Mouse (Mus musculus) retina, postnatal 1 day (tissue): ENCODE measurements around the gene Ephb2.
A peak's percentile ranks its signal among the peaks of the same experiment; 100 is the strongest.

Experiments used
- DNase-seq: peaks from one replicate; pipeline ENCODE4 v3.0.0-alpha.2; 2012

The Ephb2 gene

GRCm38 (mm10) chr4:136757096-136757495, 78.7 kb downstream of the Ephb2 start:
- DNase-seq, result peak; percentile 68

DNA sequence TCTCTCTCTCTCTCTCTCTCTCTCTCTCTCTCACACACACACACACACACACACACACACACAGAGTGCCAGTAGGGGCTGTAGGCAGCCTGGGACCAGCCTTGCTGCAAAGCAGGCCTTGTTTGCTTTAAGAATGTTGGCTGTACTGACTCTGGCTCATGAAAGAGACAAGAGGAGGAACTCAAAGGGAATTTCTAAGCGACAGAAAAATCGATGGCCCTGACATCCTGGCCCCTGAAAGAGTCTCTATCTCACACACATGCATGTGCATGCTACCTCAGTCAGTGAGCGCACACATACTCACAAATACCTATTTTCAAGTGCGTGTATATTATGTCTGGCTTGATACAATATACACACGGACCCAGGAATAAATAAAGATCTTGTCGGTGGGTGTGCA, 79.3 kb downstream of the Ephb2 start:
- DNase-seq, result no peak

- peak; percentile 97 for DNase-seq
Observed at GRCm38 (mm10) chr4:136755364-136755811, 80.4 kb downstream of the Ephb2 start.

GRCm38 (mm10) chr4:136754256-136754655, 81.5 kb downstream of the Ephb2 start:
- DNase-seq, result no peak

DNA sequence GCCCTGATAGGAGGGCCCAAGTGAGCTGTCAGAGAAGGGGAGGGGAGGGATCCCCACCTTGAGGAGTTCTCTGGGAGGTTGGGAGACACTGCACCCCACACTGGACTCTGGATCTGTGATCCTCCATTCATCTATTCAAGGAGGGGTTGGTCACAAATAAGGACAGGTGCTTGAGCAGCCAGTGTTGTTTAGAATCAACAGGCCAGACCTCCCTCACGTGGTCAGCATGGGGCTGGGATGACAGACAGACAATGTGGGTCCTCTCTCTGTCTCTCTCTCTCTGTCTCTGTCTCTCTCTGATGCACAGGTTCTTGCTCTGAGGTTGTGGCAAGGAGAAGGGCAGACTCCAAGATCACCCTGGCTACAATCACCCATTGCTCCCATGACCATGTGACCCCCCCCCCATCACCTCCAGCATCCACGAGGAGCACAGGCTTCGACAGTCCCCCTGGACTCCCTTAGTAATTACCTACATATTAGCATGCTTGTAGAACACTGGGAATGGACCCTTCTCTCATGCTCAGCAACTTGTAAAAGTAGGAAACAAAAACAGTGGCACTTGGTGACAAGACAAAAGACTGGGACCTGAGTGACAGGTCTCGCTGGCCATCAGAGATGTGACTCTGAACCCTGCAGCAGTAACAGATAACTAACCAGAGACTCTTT, 84.3 kb downstream of the Ephb2 start:
- peak; percentile 67 for DNase-seq

GRCm38 (mm10) chr4:136750578-136751338, 85.0 kb downstream of the Ephb2 start:
- peak; percentile 83 for DNase-seq

DNA sequence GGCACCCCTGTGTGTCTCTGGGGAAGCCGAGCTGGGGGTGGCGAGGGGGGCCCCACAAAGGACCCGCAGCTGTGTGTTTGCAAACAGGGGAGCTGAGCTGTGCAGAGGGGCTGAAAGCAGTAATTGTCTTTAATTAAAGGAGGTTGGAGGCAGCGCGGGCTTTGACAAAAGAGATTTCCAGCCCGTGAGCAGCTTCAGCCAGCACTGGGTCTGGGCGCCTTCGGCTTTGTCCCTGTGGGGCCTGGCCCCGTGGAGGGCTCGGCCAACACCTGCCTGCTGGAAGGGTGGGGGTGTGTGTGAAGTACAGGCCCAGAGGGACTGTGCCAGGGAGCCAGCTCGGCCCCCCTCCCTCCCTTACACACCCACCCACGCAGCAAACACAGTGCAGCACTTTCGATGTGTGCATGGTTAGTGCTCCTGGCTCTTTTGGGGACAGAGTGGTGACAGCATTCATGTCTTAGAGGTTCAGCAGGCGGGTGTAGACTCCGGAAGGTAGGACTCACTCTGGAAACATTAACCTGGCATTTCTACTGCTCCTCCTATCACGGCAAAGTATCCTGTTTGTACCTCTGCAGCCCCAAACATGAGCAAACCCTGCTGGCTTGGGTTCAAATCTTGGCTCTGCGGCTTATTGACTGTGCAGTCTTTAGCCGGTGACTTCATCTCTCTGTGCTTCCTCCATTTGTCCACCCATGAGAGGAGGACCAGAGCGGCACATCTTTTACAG, 85.8 kb downstream of the Ephb2 start:
- peak; percentile 89 for DNase-seq

GRCm38 (mm10) chr4:136749431-136749830, 86.4 kb downstream of the Ephb2 start:
- no peak for DNase-seq

DNA sequence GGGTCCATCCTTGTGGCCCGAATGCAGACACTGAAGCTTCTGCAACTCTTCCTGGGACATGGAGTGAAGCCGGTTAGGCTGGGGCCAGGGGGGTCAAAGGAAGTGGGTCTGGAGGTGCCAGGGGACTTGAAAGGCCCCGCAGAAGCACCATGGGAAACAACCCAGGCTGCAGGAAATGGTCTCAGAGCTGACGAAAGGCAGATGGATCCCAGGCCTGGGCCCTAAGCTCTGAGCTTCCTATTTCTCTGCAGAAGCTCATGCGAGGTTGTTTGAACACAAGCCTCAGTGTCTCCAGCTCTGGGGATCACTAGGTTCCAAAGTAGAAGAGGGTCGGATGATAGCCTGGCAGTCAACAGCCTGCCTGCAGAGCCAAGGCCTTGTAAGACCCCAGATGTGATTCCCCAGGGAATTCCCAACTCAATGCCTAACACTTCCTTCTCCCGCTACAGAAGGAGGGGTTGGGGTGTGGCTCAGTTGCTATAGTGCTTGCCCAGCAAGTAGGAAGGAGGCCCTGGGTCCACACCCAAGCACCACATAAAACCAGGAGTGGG, 86.9 kb downstream of the Ephb2 start:
- peak; percentile 70 for DNase-seq

DNA sequence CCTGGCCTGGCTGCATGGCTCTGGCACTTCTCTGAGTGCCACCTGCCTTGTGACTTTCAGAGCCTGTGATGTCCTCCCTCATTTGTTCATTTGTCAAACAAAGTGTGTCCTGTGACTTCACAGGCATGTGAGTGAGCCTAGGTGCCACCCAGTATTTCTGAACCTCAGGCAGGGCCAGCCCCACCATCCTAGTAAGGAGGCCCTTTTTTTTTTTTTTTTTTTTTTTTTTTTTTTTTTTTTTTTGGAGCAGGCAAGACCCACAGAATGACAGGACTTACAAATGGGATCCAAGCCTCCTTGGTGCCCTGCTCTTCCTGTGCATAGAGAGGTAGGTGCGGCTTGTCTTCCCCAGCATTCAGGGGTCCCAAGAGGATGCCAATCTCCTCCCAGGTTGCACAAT, 89.3 kb downstream of the Ephb2 start:
- no peak for DNase-seq

GRCm38 (mm10) chr4:136742677-136743076, 93.1 kb downstream of the Ephb2 start:
- peak; percentile 78 for DNase-seq

DNA sequence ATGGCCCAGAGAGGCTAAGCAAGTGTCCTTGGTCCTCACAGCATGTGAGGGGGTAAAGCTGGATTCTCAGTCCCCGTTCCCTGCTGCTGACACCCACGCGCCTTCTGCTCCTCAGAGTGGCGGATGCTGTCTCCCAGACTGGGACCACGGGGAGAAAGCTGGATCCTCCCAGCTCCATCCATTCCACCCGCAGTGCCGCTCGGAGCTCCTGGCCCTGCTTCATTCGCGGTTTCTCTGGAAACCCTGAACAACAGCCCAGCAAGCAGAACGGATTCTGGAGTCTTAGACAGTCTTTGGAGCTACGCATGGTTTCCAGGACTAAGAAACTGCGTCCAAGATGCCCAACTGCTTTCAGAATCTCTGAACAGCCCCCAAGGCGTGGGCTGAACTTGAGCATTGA, 93.9 kb downstream of the Ephb2 start:
- no peak for DNase-seq

GRCm38 (mm10) chr4:136740963-136741362, 94.8 kb downstream of the Ephb2 start:
- no peak for DNase-seq

DNA sequence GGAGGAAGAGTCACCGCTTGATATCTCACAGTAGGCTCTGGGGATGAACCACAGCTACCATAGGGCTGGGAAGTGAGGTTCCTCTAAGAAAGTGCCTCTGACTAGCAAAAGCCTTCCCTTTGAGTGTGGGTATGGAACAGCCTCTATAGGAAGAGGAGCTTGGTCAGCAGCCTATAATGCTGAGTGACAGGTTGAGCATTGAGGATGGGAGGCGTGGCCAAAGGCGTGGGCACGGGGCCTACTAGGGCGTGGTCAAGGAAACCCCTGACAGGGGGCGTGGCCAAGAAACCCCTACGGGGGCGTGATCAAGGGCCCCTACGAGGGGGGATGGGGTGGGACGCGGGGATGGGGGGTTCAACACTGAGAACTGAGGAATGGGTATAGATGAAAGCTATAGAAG, 96.6 kb downstream of the Ephb2 start:
- peak; percentile 84 for DNase-seq

DNA sequence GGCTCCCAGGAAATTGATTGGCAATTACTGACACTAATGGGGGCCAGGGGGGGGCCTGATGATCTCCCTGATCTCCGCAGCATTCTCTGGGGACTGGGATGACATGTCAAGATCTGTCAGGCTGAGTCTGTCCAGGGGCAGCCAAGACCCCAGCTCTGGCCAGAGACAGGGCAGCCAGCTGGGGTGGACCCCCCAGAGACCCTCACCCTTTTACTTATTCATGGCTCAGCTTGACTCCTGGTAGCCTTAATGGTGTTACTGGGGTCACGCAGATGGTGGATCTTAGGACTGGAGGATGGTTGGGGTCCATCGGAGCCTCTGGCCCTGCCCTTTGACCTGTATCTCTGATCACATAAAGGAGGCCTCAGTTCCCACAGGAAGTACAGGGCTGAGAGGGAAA, 97.5 kb downstream of the Ephb2 start:
- DNase-seq, result no peak

DNA sequence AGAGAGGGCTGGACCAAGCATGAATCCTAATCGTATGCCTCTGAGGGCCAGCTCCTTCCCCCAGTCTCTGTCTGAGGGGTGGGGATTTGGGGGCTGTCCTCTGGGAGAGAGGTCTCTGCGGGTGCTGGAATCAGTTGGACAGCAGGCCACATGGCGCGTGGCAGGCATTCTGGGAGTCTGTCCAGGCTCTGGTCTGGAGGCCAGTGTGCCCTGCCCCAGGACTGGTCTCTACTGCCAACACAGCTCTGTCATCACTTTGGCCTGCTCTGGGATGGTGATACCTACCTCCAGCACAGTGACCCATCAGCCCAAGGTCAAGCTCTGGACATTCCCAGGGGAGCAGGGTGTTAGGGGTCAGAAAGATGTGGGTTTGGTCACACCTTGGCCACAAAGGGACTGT, 99.9 kb downstream of the Ephb2 start:
- no peak for DNase-seq

- peak; percentile 90 for DNase-seq
Observed at GRCm38 (mm10) chr4:136734210-136734803, 101.5 kb downstream of the Ephb2 start.

DNA sequence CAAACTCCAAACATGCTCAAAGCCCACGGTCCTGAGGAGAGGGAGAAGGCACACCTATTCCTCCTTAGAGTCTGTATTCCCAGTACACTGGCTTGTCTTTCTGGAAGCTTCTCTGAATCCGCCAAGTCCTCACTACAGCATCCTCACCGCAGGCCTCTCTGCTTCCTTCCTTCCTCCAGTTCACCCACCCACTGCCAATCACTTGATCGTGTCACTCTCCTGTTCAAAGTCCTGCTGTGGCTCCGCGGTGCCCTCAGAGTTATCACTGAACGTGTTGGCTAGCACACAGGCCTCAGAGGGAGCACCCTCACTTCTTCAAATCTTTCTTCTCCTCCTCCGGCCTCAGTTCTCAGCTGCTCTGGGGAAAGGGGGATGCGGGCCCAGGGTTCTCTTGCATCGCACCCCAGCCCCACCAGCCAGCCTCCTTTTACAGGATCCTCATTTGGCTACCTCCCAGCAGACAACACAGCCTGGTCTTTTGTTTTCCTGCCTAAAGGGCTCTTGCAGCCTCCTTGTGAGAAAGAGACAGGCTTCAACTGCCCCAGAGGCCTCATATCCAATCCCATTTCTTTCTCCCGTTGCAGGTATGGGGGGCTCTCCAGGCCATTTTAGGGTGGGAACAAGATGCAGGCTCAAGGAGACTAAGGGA, 102.4 kb downstream of the Ephb2 start:
- no peak for DNase-seq

DNA sequence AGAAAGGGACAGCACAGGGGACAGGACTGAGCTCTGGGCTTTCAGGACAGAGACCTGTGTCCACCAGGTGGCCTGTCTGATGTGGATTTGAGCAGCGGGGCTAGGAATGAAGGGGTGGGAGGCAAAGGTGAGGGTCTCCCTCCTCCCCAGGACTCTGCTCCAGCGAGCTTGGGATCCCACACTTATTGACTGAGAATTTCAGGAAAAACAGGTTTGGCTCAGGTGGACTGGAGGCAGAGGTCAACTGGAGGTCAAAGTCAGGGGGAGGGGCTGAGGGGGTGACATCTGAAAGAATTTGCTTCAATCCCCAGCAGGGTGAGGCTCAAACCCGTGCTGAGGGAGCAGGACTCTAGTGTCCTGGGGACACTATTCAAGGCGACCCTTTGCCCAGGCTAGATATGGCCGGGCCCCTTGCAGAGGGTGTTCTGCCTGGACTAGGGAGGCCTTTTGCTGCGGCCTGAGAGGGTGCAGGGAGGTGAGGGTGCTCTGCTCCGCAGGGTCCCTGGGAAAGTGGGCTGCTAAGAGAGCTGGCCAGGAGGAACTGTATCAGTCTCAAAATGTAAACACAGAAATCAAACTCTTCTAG, 103.2 kb downstream of the Ephb2 start:
- DNase-seq, result no peak

GRCm38 (mm10) chr4:136731761-136732160, 104.0 kb downstream of the Ephb2 start:
- no peak for DNase-seq

DNA sequence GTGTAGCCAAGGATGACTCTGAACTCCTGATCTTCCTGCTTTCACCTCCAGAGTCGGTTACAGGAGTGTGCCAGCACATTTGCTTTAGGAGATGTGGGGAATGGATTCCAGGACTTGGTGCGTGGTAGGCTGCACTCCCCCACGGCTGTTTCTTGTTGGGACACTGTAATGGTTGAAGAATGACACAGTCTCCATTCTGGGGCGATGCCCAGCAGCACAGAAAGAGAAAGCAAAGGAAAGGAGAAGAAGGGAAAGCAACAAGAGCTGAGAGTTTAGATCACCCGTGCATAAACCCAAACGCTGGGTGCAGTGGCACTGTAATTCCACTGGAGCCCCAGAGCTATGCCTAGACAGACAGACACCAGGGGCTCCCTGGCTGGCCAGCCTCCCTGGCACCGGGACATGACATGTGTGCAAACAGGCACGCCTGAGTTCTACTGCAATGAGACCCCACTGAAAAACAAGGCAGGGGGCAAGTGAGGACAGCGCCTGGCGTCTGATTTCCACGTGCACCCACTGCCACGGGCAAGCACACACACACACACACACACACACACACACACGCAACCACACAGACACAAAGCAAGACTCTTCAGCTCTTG, 104.7 kb downstream of the Ephb2 start:
- no peak for DNase-seq

- DNase-seq, result no peak
Observed at GRCm38 (mm10) chr4:136730501-136730900, 105.3 kb downstream of the Ephb2 start.
